Mouse (Mus musculus) layer of hippocampus, adult 8-10 months (tissue): ENCODE measurements at regions not wholly inside any gene's neighbourhood (a gene's known extent, or its start where the extent isn't known, plus 50 kb on each side); places are given as distances from the start of the nearest gene placed in this dataset.
A peak's percentile ranks its signal among the peaks of the same experiment; 100 is the strongest.

Experiments used
- DNase-seq, 2 experiments: peaks; one replicate each; pipeline ENCODE4 v3.0.0; 2022; ENCODE audit warnings: low spot score in 2 of 2

GRCm38 (mm10) chr11:45642142-45642756 lies 209.6 kb upstream of the Clint1 start:
- DNase-seq = no peak

DNA sequence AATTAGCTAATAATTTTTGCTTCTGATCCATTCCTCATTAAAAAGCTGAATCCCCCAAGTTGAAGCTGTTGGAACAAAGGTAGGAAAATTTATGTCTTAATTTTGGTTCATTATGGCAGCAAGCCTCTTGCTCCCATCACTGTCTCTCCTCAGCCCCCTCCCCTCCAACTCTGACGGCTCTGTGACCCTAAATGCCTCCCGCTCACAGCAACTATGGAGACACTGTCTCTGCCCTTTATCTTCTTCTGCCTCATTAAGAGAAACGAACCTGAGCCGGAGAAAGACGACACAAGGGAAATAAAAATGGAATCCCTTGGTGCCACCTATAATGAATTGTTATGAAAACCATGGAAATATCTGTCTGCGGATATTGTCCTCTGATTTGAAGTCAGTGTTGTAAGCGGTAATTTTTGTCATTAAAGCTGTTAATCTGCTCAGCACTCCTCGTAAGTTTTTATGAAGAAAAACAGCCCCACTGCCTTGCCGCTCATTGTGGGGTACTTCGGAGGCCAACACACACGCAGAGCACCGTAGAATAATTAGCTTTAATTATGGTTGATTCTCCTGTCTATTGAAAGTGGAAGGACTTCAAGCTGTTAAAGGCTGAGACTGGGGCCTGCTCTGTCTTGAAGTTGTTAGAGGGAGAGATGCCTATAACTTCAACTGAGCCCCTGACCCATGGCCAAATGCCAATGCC lies 208.1 kb upstream of the Clint1 start:
- DNase-seq = no peak

DNA sequence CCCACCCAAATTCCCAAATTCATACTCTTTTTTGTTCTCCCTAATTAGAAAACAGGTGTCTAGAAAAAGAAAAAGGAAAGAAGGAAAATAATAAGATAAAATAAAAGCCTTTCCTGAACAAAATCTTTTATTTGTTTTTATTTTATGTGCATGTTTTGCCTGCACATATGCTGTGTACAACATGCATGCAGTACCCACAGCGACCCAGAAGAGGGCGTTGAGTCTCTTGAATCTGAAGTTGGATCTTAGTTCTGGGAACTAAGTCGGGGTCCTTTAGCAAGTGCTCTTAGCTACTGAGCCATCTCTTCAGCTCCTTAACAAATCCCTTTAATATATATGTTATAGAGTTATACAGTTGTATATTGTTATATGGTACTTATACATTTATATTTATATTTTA lies 206.0 kb upstream of the Clint1 start:
- no peak for DNase-seq

DNA sequence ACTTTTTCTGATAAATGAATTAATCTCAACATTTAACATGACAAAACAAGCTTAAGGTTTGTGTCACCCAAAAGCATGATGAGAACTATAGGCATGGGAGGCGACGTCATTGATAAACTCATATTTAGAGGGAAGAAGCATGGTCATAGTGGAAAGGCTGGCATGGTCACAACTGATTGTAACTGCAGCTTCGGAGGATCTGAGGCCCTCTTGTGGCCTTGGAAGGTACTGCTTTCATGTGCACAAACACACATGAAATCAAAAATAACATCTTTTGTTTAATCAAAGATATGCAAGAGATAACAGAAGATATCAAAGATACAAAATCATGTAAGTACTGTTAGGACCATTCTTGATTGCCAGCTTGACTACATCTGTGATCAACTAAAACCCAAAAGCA lies 204.0 kb upstream of the Clint1 start:
- DNase-seq = no peak

DNA sequence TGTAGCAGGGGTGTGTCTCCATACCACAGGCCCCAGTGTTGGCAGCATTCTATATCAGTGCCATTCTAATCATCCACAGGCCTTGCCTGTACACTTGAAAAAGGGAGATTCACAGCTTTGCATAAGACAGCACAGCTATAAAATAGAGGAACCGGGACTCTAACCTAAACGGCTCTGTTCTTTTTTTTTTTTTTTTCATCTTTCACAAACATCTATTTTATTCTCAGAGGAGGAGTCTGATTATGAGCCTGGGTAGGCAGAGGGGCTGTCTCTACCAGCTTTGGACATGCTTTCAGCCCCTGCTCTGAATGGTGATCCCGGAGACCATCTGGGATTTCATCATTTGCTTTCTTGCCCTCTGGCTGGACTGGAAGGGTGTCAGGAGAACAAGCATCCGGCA lies 195.6 kb upstream of the Clint1 start:
- DNase-seq = no peak

DNA sequence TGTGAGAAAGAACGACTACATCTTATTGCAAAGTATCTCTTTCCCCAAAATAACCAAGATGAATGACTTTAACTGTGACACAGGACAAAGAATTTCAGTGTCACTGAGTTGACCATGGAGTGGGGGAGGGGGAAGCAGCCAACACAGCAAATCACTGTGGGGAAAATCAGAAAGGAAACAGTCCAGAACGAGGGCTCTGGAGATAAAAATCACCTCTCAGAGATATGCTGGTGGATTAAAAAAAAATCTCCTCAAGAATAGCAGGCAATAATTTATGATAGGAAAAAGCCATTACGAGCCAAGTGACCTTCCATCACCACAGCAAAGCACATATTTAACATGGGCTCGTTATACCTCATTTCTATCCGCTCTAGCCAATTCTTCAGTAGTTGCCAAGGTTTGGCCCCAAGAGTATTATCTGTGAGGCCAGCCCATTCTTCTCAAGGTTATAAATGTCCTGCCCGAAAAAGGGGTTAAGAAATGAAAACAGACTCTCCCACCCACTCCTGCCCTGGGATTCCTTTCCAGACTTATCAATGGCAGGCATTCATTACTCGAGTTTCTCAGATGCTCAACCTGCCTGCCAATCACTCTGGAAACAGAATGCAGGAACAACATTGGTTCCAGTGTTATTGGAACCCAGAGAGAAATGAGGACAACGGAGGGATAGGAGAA lies 181.6 kb upstream of the Clint1 start:
- no peak for DNase-seq

- DNase-seq = peak; percentile 32 to 79
These were observed 173.1 kb upstream of the Clint1 start for GRCm38 (mm10) chr11:45678666-45679292.

DNA sequence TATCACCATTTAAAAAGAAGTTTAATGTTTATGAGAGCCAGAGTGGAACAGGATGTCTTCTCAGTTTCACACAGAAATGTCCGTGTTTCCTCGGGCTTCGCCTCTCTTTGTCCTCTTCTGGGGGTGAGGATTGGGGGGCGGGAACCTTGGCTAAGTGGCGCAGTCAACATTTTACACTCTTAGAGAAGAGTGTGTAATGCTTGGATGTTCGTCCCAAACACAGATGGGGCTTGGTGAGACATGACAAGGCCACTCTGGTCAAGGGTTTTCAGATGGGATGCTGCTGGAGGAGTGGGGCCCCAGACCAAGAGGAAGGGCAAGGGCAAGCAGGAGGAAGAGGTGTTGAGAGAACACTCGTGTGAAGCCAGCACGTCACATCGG lies 172.6 kb upstream of the Clint1 start:
- DNase-seq = no peak

GRCm38 (mm10) chr11:45685571-45685970 lies 166.3 kb upstream of the Clint1 start:
- no peak for DNase-seq

GRCm38 (mm10) chr11:45693206-45693605 lies 158.6 kb upstream of the Clint1 start:
- DNase-seq = no peak

DNA sequence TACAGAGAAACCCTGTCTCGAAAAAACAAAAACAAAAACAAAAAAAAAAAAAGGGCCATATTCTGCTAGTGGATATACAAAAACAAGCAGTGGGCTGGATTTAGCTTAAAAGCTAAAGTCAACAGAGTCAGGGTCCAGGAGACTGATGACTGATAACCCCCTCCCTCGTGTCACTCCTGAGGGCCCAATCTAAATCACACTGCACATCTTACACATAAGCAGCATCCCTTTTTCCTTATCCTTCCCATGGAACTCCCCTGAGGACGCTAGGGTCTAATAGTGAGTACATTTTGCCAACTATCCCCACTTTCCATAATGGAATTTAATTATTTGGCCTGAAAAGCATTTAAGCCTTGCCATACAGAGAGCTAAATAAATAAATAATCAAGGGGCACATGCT lies 150.3 kb upstream of the Clint1 start:
- DNase-seq = no peak

- no peak for DNase-seq
These were observed 148.9 kb upstream of the Clint1 start for GRCm38 (mm10) chr11:45702916-45703315.

DNA sequence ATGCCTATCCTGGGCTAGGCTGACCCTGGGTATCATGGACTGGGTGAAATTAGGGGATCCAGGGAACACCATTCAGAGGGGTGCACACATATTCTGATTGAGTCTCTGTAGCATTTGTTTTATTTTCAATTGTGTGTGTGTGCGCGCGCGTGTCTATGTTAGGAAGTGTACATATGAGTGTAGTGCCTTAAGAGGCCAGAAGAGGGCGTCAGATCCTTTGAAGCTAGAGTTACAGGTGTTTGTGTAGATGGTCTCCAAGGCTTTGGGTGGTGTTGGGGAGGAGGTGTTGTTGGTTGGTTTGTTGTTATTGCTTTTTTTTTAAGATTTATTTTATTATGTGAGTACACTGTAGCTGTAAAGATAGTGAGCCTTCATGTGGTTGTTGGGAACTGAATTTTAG lies 147.4 kb upstream of the Clint1 start:
- DNase-seq = no peak

DNA sequence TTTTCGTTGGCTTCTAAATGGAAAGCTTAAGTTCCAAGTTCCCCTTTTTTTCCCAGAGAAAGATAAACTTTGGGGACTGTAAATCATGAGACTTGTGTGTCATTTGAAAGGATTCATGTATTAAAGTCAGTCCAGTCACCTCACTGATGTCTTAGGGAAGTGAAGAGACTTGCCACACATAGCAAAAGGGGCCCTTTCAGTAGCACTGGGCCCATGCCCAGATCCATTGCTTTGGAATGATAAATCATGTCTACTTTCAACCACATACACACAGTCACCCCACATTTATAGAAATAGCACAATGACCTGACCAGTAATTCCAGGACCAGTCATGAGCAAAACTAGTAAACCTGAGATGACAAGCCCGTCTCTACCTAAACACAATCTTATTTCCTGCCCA lies 133.2 kb upstream of the Clint1 start:
- DNase-seq = no peak

- no peak for DNase-seq
These were observed 132.0 kb upstream of the Clint1 start for GRCm38 (mm10) chr11:45719821-45720220.

DNA sequence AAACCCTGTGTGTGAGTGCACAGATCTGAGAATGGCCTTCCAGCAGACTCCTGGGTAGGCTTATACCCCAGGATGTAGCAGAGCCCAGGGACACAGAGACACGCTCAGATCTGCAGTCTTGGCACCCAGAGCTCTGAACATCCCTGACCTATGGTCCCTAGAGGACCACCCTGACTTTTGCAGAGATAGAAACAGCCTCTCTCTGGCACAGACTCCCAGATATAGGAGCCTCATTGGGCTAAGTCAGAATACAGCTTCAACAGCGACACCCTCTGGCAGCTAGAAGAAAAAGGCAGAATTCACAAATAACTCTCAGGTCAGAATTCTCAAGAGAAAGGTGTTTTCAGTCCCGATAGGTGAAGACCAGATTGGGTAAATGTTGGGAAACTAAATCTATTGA lies 115.3 kb upstream of the Clint1 start:
- no peak for DNase-seq

GRCm38 (mm10) chr11:45738331-45738730 lies 113.5 kb upstream of the Clint1 start:
- no peak for DNase-seq

DNA sequence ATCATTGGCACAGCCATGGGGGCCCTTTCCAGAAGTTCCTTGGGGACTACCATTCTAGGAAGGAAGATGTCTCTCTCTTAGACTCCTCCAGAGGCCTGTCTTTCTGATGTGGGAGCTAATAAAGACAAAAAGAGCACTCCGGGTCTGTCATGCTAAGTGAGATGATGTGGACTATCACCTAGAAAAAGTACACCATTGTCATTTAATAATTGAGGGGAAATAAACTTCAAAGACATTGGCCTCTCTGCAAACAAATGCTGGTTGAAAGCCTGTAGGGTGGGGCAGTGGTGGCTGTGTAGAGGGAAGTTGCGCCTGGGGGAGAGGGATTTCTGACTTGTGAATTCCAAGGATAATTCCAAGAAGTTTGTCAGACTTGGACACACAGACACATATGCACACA lies 105.9 kb upstream of the Clint1 start:
- no peak for DNase-seq

GRCm38 (mm10) chr11:45750249-45750648 lies 101.6 kb upstream of the Clint1 start:
- DNase-seq = no peak

DNA sequence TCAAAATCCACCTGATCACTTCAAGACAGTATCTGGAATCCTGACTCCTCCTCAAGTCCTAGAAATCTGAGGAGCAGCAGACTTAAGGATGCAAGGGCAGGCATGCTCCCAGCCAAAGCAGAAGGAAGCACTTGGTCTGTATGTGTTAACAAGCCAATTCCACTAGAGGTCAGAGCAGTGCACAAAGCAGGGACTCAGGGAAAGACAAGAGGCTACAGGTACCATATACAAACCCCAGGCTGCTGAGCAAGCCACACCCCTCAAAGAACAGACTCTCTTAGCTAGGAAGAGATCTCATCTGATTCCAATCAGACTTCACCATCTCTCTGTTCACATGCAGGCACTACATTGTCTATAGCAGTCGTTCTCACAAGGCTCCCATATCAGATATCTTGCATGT lies 99.6 kb upstream of the Clint1 start:
- DNase-seq = peak; percentile 5 to 17

DNA sequence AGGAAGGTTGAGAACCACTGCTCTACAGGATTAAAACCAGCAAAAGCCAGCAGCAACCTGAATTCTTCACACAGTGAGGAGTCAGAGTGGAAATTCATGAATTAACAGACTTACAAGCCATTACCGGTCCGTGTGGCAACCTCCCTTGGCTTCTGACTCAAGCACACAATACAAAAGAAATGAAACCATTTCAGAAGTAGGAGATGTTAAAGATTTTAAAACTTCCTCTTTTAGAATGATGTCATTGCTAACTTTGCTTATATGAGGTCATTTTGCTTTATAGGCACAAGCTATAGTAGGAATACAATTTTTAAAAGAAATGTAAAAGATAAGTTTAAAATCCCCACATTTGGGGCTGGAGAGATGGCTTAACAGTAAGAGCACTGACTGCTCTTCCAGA lies 99.1 kb upstream of the Clint1 start:
- DNase-seq = no peak

- DNase-seq = no peak
These were observed 84.8 kb upstream of the Clint1 start for GRCm38 (mm10) chr11:45767081-45767480.

GRCm38 (mm10) chr11:45782435-45782834 lies 69.4 kb upstream of the Clint1 start:
- no peak for DNase-seq
